Mouse (Mus musculus) olfactory bulb, adult 2 months (tissue): Measurements from ENCODE around the gene Map4k2.

Experiments used
- CTCF ChIP-seq: fragments of 200-500 bp; IDR thresholded peaks from 2 replicates; pipeline ENCODE4 v1.5.1; 2012; ENCODE audit warnings: low read depth, mild to moderate bottlenecking, low read length, moderate library complexity; ENCODE audit not compliant: insufficient read depth
- POLR2A ChIP-seq: fragments of 200-500 bp; IDR thresholded peaks from 2 replicates; pipeline ENCODE4 v1.6.1; 2012; ENCODE audit warnings: mild to moderate bottlenecking, low read depth, low read length, moderate library complexity; ENCODE audit not compliant: insufficient read depth

DNA sequence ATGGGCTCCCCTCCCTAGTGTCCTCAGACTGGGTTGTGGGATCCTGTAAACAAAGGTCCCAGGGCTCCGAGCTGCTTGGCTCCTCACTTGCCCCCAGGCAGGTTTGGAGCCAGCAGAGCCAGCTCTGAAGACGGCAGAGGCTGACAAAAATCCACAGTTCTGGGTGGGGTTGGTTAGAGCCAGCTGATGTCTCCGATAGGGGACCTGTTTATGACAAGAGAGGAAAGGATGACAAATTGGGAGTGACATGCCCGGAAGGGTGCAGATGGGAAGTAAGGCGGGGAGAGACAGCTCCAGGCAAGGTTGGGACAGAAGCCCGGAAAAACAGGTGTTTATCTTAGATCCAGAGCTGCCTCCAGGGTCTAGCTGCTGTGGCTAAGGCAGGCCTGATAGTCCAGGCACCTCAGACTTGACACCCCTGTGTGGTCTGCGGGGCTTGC lies 40.5 kb upstream of the Map4k2 start:
- TF ChIP-seq CTCF (no peak), POLR2A (no peak)
